Mouse (Mus musculus) thymus, postnatal 4 days (tissue): ENCODE data around the gene Arg2.

Experiments used
- DNase-seq: peaks from one replicate; pipeline ENCODE4 v3.0.0; 2021

Arg2 gene

GRCm38 (mm10) chr12:79130299-79131177, at the start of gene Arg2:
Gene Arg2, plus strand, starts transcription at chr12:79130777.
- DNase-seq = peak; percentile 88

DNA sequence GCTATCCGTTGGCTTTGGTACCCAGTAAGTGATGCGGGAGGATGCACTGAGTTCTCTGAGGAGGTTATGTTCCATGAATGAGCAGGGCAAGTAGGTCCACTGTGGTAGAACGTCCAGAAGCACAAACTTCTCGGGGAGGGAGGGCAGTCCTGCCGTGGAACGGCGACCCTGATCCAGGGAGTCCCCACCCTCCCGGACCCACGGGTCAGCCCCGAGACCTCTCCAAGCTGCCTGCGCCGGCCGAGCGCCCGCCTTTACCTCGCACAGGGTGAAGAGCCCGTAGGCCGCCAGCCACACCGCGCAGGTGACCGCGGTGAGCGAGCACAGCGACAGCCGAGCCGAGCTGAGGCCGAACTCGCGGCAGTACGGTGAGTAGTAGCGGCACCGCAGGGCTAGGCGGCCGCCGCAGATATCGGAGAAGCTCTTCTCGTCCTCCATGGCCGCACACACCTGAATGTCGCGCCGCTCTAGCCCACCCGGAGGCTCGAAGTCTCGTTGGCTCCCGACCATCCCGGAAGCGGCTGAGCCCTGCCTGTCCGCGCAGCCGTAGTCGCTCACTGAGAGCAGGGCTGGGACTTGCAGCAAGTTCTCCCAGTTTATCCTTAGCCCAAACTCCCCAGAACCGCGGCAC, 41.3 kb upstream of the Arg2 start, which contains the start of gene Pigh:
Gene Pigh (minus strand): TSS at position 470 of the 631 bp plus-strand sequence.
- peak; percentile 91 for DNase-seq

- DNase-seq = peak; percentile 82
Observed at GRCm38 (mm10) chr12:79092569-79092968, 38.0 kb upstream of the Arg2 start.

DNA sequence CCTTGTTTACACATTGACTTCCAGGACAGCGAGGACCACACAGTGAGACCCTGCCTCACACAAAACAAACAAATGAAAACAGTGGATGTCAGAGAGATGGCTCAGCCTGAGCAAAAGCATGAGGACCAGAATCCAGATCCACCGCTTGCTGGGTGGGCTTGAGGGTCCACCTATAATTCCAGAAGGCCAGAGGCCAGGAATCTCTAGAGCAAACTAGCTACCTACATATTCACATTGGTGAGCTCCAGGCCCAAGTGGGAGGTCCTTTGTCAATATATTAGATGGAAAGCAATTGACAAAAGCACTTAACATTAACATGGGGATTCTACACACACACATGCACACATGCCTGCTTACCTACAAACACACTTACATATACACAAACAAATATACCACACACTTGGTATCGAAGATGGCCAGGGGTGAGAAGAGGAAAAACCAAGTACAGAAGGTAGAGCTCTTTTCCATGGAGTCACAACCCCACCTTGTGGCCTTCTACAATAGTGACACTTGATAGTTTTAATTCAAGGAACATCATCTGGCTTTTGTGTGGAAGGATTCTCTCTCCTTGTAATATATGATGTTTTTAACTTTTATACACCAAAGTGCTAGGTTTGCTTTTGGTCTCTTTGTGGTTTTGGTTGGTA, 33.3 kb upstream of the Arg2 start:
- DNase-seq = peak; percentile 47

DNA sequence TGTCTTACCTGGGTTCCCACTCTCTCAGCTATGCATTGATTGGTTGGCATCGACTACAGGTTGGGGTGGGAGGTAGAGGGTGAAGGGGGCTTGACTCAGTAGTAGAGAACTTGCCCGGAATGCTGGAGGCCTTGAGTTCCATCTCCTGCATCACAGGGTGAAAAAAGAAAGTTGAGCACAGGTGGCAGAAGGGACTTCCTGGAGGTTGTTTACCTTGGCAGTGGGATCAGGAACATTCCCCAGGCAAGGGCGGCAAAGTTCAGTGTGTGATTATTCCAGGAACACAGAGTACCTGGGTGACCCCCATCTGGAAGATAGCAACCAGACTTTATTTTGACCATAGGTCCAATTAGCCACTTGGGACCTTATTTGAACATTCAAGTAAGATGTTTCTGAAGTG, 26.8 kb upstream of the Arg2 start:
- DNase-seq = no peak

DNA sequence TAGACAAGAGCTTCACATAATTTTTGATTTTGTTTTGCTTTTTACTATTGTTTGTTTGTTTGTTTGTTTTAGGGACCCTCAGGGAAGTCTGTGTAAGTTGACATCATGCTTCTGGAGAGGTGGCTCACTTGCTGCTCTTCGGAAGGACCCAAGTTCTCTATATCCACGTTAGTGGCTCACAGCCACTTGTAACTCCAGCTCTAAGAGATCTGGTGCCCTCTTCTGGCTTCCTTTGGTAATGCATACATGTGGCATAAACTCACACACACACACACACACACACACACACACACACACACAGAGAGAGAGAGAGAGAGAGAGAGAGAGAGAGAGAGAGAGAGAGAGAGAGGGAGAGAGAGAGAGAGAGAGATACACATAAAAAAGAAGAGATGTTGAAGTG, 26.0 kb upstream of the Arg2 start:
- DNase-seq = peak; percentile 16

DNA sequence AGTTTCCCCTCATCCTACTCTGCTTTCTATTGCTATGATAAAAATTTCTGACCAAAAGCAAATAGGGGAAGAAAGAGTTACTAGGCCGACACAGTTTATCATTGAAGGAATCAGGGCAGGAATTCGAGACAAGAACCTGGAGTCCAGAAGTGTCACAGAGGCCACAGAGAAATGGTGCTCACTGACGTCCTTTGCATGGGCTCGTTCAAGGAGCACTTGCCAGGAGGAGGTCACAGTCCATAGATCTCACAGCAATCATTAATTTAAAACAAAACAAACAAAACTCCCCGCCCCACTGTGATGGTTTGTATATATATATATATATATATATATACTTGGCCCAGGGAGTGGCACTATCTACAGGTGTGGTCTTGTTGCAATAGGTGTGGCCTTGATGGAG, 25.3 kb upstream of the Arg2 start:
- no peak for DNase-seq

DNA sequence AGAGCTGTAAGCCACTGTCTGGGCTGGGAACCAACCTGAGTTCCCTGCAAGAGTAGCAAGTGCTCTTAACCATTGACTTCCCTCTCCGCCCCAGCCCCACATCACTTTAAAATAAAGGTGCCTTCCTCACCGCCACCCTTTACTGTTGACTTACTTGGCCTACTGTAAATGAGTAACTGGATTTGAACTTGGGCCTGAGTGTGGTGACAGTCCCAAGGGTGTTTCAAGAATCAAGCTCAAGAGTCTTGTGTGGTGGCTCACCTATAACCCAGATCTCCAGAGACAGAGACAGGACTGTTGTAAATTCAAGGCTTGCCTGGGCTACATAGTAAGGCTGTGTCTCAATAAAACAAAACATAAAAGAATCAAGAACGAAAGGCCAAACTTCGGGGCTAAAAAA, 11.6 kb upstream of the Arg2 start:
- DNase-seq = no peak

GRCm38 (mm10) chr12:79122820-79123219, 7.8 kb upstream of the Arg2 start:
- DNase-seq = no peak

DNA sequence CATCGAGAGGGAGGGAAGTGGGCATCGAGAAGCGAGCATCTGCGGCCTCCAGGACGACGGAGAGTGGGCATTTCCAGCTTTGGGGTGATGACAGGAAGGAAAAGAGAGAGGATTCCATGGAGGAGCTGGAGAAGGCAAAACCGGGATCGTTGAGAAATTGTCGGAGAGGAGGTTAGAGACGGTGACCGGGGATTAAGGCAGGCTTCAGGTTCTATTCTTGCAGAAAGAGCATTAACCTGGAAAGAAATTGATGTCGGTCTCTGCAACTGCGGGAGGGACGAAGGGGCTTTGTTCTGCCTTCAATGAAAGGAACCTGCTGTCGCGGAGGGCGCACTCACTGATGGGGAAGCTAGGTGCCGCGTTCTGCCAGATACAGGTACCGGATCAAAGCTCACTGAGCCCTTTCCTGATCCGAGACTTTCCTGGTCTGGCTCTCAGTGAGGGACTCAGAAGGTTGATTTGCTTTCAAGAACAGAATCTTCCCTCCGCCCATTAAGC, 650 bp downstream of the Arg2 start:
- DNase-seq = peak; percentile 10

GRCm38 (mm10) chr12:79131706-79132460, 1.3 kb downstream of the Arg2 start:
- DNase-seq = no peak

GRCm38 (mm10) chr12:79134676-79135075, 4.1 kb downstream of the Arg2 start:
- DNase-seq = no peak

- no peak for DNase-seq
Observed at GRCm38 (mm10) chr12:79135105-79135504, 4.5 kb downstream of the Arg2 start.

DNA sequence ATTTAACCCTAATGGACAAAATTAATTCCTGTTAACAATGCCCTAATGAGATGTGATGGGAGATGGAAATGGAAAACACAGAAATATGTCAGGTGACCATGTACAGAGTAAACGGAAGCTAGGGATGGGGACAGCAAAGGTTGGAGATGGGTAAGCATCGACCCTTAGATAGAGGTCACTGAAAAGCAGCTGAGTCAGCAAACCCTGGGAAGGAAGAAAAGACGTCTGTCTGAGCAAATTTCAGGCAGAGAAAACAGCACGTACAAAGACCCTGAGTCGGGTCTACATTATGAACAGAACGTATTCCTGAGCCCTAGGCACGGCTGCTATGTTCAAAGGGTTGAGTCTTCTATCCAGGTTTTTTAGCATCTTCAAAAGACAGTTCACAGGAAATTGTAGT, 6.4 kb downstream of the Arg2 start:
- no peak for DNase-seq

DNA sequence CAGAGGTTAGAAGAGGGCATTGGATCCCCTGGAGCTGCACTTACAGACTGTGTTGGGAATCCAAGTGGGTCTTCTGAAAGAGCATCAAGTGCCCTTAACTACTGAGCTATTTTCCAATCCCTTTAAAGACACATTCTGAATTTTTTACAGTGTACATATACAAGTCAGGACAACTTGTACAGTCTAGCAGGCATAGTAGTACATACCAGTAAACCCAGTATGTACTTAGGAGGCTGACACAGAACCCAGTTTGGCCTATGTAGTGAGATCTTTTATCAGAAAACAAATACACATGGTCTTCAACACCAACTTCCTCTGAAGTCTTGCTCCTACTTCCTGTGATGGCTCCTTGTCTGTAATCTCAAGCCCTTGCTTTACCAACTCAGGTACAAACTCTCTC, 8.4 kb downstream of the Arg2 start:
- no peak for DNase-seq

DNA sequence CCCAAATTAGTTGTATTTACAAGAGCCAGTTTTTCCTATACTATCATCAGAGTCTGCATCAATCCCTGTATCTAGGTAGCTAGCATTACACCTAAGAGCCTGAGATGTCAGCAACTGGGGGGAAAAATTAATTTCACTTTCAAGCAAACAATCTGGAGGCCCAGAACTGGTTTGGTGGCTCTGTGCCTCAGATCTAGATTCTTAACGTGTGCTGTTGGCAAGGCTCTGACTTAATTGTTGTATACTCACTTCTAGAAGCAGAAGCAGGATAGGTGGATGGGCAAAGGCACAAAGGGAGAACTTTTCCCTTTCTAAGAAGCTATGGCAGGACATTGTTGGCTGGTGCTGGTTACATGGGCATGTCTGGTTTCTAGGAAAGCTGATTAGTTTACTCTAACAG, 8.8 kb downstream of the Arg2 start:
- DNase-seq = no peak

GRCm38 (mm10) chr12:79140811-79141210, 10.2 kb downstream of the Arg2 start:
- no peak for DNase-seq

DNA sequence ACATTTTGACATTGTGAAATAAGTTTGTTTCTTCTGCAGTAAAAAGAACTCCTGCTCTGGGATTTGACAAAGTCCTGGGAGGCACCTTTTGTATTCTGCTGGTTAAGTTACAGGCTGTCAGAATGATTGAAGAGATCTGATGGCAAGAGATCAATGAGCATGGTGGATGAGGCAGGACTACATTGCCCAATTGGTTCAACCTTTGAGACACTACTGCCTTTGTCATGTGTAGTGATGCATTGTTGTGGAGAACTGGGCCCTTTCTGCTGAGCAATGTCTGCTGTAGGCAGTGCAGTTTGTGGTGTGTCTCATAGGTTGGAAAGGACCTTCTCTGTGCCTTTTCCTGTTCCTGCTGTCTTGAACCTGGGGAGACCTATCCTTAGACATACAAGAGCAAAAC, 10.8 kb downstream of the Arg2 start:
- DNase-seq = no peak

GRCm38 (mm10) chr12:79149653-79150052, 19.1 kb downstream of the Arg2 start:
- DNase-seq = no peak

DNA sequence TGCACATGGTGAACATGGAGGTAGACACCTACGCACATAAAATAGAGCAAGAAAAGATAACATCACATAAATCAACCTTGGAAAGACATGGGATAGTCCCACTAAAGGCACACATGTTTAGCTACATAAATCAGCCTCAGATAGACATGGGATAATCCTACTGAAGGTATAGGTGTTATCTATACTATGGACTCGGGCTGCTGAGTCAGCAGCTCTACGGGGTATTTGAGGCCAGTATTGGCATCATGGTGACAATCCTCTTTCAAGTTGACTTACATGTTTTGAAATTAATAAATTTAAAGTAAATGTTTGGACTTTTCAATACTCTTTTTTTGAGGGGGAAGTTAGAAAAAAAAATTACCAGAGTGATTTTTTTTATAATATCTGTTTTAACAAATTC, 32.3 kb downstream of the Arg2 start:
- no peak for DNase-seq

- no peak for DNase-seq
Observed at GRCm38 (mm10) chr12:79169173-79169572, 38.6 kb downstream of the Arg2 start.

DNA sequence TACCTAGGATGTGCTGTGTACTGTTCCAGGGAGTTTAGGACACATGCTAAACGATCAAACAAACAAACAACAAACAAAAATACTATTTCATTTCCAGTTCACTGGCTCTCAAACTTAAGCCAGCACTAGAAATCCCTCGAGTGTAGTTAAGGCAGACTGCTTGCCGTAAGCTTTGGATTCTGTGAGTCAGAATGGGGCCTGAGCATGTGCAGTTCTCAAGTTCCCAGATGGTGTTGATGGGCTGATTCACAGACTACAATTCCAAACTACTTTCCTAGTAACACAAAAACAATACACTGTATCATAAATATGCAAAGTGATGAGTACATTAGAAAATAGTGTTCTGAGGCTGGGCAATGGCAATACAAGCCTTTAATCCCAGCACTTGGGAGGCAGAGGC, 39.8 kb downstream of the Arg2 start:
- DNase-seq = no peak
